Mouse (Mus musculus): ENCODE measurements around the gene Clasp1. TPM values are rescaled to one million over a fixed set of nuclear protein-coding genes. Genes with fewer than 3 reads are reported as not detected.
"Not testable (repeated sequence)": the region's sequence is repeated elsewhere in the genome, so short reads cannot be mapped to it uniquely, and the experiment has no call there.

Clasp1 gene
- total RNA-seq, 4 experiments from 2014 or later, result 43.2 to 66.6 (median 54.4) TPM

- DNase-seq, result no peak
Observed at GRCm38 (mm10) chr1:118592933-118593332, 204.1 kb downstream of the Clasp1 start.

DNA sequence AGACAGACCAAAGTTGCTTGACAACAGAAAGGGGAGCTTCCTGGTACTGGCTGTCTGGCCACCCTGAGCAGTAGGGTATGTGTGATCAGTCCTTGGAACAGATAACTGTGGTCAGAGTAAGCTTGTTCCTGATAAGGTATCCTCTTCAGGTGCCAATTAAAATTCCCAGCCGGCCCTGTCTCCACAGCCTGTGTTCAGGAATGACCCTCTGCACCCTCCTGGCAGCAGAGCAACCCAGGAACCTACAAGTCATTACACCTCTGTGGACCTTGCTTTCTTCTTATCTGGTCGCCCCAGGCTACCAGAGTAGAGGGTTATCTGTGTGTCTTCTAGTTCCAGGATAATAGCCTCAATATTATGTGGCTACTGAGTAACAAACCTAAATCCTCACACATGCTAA, 206.5 kb downstream of the Clasp1 start:
- DNase-seq, result no peak

DNA sequence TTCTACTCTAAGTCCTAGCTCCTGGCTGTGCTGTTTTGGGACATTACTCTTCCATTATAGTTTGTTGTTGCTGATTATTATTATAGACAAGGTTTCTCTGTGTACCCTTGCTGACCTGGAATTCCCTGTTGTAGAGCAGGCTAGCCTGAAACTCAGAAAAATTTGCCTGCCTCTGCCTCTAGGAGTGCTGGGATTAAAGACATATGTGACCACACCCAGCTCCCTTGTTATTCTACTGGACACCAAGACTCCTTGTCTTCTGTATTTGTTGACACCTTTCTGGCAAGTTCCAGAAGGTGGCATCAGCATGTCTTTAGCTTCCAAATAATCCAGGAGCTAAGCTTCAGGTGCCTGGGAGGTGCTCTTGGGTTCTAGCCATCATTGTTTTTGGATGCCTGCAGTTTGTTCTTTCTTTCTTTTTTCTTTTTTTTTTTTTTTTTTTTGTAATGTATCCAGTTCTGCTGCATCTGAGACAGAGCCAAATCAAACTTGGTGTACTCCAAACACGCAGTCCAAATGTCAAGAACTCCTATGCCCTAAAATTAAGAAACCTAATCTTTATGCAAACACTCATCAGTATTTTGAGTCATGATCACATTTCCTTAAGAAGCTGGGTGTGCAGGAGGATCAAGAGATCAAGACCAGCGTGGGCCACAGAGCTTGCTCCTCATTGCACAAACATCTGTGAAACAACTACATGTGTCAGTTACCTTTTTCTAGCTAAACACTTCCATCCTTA, 208.8 kb downstream of the Clasp1 start:
- no peak for DNase-seq

- no peak for DNase-seq
Observed at GRCm38 (mm10) chr1:118598339-118598738, 209.5 kb downstream of the Clasp1 start.

- DNase-seq, result no peak
Observed at GRCm38 (mm10) chr1:118613631-118614183, 224.8 kb downstream of the Clasp1 start.

DNA sequence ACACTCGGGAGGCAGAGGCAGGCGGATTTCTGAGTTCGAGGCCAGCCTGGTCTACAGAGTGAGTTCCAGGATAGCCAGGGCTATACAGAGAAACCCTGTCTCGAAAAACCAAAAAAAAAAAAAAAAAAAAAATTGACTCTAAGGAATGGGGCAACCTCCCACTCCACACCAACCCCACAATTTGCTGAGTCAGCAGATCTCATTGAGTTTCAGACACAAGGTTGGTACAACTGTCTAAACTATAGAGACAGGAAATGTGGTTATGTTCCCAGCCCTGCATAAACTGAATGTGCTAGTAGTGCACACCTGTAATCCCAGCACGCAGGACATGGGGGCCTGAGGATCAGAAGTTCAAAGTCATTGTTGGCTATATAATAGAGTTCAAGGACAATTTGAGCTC, 232.2 kb downstream of the Clasp1 start:
- DNase-seq, result not testable (repeated sequence)

GRCm38 (mm10) chr1:118622857-118623256, 234.0 kb downstream of the Clasp1 start:
- DNase-seq, result no peak

GRCm38 (mm10) chr1:118625461-118625860, 236.6 kb downstream of the Clasp1 start:
- DNase-seq, result no peak

- DNase-seq, result no peak
Observed at GRCm38 (mm10) chr1:118625921-118626320, 237.1 kb downstream of the Clasp1 start.

DNA sequence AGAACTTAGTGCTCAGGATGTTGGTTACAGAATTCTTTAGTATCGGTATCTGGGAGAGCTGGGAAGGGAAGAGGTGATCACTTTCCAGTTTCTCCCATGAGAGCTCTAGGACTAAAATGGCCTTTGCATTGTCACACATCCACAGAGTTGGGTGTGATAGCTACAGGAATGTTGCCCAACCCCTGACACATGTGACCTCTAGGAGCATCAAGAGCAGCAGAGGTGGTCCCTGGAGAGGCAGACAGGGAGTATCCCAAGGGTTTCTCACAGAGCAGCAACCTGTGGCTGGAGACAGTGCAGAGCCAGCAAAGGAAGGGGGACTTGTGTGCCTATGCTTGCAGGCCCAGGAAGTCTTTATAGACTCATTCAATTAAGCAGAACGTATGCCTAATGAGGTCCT, 237.6 kb downstream of the Clasp1 start:
- no peak for DNase-seq

DNA sequence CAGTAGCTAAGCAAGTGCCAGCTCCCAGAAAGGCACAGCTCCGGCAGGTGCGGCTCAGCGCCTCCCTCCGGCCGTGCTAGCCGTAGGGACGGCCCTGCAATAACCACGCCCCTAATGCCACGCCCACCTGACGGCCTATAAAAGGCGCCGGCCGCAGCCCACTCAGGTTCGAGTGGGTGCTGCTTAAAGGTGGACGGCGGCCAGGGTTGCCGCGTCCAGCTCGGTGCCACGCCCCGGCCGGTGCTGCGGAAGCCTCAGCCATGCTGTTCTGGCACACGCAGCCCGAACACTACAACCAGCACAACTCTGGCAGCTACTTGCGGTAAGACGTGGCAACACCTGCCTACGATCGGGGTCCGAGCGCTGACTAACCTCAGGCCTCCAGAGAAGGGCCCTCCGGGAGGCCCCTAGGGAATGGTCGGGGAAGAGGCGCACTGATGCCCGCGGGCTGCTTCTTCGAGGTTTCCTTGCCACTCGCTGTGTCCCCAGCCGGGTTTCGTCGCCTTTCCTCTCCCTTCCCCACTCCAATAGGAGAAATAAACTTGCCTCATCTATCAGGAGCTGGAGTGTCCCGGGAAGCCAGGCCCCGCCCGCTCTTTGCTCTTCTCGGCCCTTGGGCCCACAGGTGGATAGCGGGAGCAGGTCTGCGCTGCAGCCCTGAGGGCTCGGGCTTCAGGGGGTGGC, 239.1 kb downstream of the Clasp1 start, which contains the start of gene Tfcp2l1:
Gene Tfcp2l1 (plus strand): TSS at position 165 of the 684 bp plus-strand sequence.
- peak; percentile 57 for DNase-seq

DNA sequence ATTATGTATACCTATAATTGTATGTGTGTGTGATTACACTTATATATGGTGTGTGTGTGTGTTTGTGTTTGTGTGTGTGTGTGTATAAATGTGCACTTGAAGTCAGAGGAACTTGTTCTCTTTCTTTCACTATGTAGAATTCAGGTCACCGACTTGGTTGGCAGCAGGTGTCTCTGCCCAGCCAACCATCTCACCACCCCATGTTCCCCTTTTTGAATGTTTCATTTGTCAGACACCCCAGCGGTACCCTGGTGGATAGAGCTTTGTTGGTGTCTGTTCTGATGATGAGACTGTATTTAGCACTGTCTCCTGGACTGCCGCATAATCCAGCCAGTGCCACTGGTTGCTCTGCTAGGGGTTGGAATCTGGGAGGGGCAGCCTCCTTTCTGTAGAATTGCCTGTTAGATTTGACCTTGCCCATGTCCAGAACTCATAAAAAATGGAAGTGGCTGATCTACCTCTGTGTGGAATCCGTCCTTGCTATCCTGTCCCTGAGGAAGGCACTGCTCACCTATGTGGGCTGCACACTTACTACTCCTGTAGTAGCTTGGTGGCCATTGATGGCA, 244.6 kb downstream of the Clasp1 start:
- no peak for DNase-seq

DNA sequence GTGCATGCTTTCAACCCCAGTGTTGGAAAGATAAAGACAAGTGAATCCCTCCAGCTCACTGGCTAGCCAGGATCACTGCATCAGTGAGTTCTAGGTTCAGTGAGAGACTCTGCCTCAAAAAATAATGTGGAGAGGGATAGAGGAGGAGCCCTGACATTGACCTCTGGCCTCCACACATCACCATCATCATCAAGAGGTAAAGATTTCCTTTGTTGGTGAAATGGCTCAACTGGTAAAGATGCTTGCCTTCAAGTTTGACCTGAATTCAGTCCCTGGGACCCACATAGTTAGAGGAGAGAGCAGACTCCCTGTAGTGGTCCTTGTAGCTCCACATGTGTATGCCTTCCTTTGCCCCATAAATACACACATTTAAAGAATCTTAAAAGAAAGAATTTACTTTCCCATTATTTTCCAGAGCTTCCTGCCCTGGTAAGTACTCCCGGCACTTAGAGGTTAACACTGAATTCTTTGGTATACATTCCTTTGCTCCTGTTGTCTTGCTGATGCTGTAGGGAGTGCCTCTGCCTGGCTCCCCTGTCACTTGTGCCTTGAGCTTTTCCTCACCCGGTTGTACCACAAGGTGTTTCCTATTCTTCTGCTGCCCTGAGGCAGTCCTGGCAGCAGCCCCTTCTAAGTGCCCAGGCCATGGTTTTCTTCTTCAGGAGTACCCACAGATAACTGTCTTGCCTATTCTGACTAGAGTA, 253.6 kb downstream of the Clasp1 start:
- DNase-seq, result no peak

- peak; percentile 15 for DNase-seq
Observed at GRCm38 (mm10) chr1:118643138-118643979, 254.5 kb downstream of the Clasp1 start.

- DNase-seq, result no peak
Observed at GRCm38 (mm10) chr1:118645701-118646100, 256.8 kb downstream of the Clasp1 start.

GRCm38 (mm10) chr1:118648015-118648414, 259.2 kb downstream of the Clasp1 start:
- DNase-seq, result no peak

GRCm38 (mm10) chr1:118649933-118650770, 261.3 kb downstream of the Clasp1 start:
- DNase-seq, result no peak

GRCm38 (mm10) chr1:118650771-118651080, 261.9 kb downstream of the Clasp1 start:
- no peak for DNase-seq

- no peak for DNase-seq
Observed at GRCm38 (mm10) chr1:118658716-118659115, 269.9 kb downstream of the Clasp1 start.

GRCm38 (mm10) chr1:118660880-118661465, 272.1 kb downstream of the Clasp1 start:
- no peak for DNase-seq

Data from adrenal gland, adult 8-10 months (tissue).